Mouse (Mus musculus) heart, adult 2 months (tissue): ENCODE measurements around the gene Hat1. TPM values are rescaled to one million over a fixed set of nuclear protein-coding genes. Genes with fewer than 3 reads are reported as not detected.
A peak's percentile ranks its signal among the peaks of the same experiment; 100 is the strongest.

Experiments used
- DNase-seq, 2 experiments: peaks; one replicate each; pipeline ENCODE4 v3.0.0; 2021
- H3K27ac ChIP-seq: fragments of 200-600 bp; 2 replicates; pipeline ENCODE4 v1.8.1; 2022
- H3K27me3 ChIP-seq: fragments of 200-500 bp; 2 replicates; pipeline ENCODE4 v1.6.1; 2012; ENCODE audit warnings: mild to moderate bottlenecking, low read length, inconsistent platforms, mixed read lengths; ENCODE audit not compliant: control insufficient read depth, insufficient read depth
- H3K36me3 ChIP-seq: fragments of 200-500 bp; 2 replicates; pipeline ENCODE4 v1.6.1; 2012; ENCODE audit warnings: low read length, inconsistent platforms; ENCODE audit not compliant: control insufficient read depth, insufficient read depth
- H3K4me1 ChIP-seq: fragments of 200-500 bp; 2 replicates; pipeline ENCODE4 v1.6.1; 2011; ENCODE audit warnings: low read length; ENCODE audit not compliant: control insufficient read depth, insufficient read depth
- H3K4me3 ChIP-seq: fragments of 200-600 bp; 2 replicates; pipeline ENCODE4 v1.8.1; 2022
- H3K79me2 ChIP-seq: fragments of 200-500 bp; replicated peaks from 2 replicates; pipeline ENCODE4 v1.6.1; 2012; ENCODE audit warnings: mild to moderate bottlenecking, inconsistent platforms, low read length, moderate library complexity, mixed read lengths; ENCODE audit not compliant: control insufficient read depth, insufficient read depth
- H3K9ac ChIP-seq: fragments of 200-500 bp; 2 replicates; pipeline ENCODE4 v1.6.1; 2012; ENCODE audit warnings: low read depth, mild to moderate bottlenecking, control low read depth, inconsistent platforms, low read length, mixed read lengths
- CTCF ChIP-seq: fragments of 200-600 bp; IDR thresholded peaks from 2 replicates; pipeline ENCODE4 v1.8.1; 2022; ENCODE audit warnings: antibody characterized with exemption, mild to moderate bottlenecking, moderate library complexity
- EP300 ChIP-seq: fragments of 200-500 bp; IDR thresholded peaks from 2 replicates; pipeline ENCODE4 v1.6.1; 2011; ENCODE audit warnings: low read depth, low read length, control low read depth; ENCODE audit not compliant: insufficient read depth
- POLR2A ChIP-seq: fragments of 200-500 bp; IDR thresholded peaks from 2 replicates; pipeline ENCODE4 v1.6.1; 2011; ENCODE audit warnings: mild to moderate bottlenecking, low read depth, low read length, control low read depth; ENCODE audit not compliant: insufficient read depth
- WGBS: fragments of 180-500 bp; shearing (Covaris S2); methylation state at CpG from one replicate; pipeline ENCODE4 v1.1.7; 2018; 5-methylcytosine and 5-hydroxymethylcytosine counted together
- intact Hi-C: fragments of 180-260 bp; cut with DNase I; formaldehyde crosslinking; loops from one replicate; pipeline ENCODE4 v1.15.1; 2025
- polyA plus RNA-seq: library from polyadenylated mRNA; depleted of rRNA; stranded (reverse); fragments of >200 nt; gene quantifications from 2 replicates; pipeline ENCODE4 v1.2.3, GENCODE M21; 2012
- total RNA-seq, 2 experiments: library from RNA; stranded (reverse); gene quantifications; 2 replicates each; pipeline ENCODE4 v1.2.3; 2021

Hat1 gene
- total and polyA plus RNA-seq, 3 experiments: 7.6 to 28.4 (median 28.1) TPM

DNA sequence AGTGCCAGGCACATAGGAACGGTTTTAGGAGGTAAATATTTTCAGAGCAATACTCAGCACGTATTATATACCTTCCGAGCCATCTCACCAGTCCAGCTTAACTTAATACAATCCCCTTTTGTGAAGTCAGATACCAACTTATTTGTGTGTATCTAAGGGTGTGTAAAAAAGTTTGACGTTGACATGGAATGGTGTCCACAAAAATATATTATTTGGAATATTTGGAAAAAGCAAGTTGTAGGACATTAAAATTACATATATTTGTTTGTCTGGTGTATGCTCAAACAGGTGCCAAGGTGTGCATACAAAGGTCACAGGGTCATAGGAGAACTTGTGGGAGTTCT, 65.1 kb downstream of the Hat1 start:
- DNase-seq: no peak

DNA sequence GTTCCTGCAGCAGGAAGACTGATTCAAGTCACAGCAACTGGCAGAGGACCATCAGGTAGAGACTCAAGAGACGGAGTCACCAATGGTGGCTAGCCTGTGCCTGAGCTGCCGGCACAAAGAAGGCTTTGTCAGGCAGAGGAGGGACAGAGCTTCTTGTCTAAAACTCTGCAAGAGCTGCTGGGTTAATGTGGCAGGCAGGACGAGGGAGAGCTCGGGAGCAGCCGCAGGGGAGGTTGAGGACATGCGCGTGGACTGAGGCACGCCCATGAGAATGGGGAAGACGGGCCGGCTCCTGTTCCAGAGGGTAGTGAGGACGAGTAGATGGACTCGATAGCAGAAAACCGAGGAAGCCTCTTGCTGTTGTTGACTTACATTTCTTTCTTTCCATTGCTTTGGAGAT, 69.9 kb downstream of the Hat1 start:
- no peak for DNase-seq
- no peaks in the 10 kb centered on the region for H3K36me3 ChIP-seq
- WGBS: 79% methylated on average over 13 of the region's 13 CpGs
- TF ChIP-seq CTCF (no peak), POLR2A (no peak), EP300 (no peak)
- no peaks in the 10 kb centered on the region for H3K4me1 ChIP-seq
- H3K9ac ChIP-seq: no peak overlapping the region
- H3K27me3 ChIP-seq: no peaks in the 10 kb centered on the region
- no peaks in the 10 kb centered on the region; the same call in 1 of the 2 replicates for H3K79me2 ChIP-seq
- intact Hi-C loops: no loop called here
- H3K4me3 ChIP-seq: no peak overlapping the region
- no peak overlapping the region for H3K27ac ChIP-seq

More for the DNA sequence above, 65.1 kb downstream of the Hat1 start:
- H3K9ac ChIP-seq: no peak overlapping the region
- no peak overlapping the region for H3K27ac ChIP-seq
- no peaks in the 10 kb centered on the region for H3K79me2 ChIP-seq
- H3K4me3 ChIP-seq: peak overlapping the region; percentile 84
- WGBS: 32% methylated on average over 4 of the region's 4 CpGs
- H3K4me1 ChIP-seq: no peaks in the 10 kb centered on the region; the same call in 1 of the 2 replicates
- TF ChIP-seq EP300 (no peak), POLR2A (no peak), CTCF (no peak)
- H3K27me3 ChIP-seq: no peaks in the 10 kb centered on the region
- intact Hi-C loops: loop anchor here (1.0 to 5.0 kb wide), 2 partner anchors 78 to 87 kb away; partner anchors contain the start of gene Slc25a12
- H3K36me3 ChIP-seq: no peaks in the 10 kb centered on the region

DNA sequence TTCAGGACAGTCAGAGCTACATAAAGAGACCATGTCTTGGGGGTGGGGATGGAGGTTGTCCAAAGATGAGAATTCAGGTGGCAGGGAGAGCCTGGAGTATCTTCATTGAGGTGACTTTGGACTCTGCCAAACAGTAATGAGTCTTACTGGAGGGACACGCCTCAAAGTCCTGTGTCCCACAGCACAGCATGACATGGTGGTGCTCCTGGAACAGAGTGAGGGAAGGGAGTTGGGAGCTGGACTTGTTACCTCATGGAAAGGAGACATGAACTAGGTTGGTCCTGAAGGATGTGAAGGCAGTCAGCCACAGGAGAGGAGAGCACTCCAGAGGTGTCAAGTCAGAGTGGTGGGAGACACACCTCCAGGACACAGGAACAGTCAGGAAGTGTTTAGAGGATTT, 70.9 kb downstream of the Hat1 start:
- WGBS: 94% methylated on average over 1 of the region's 1 CpGs
- no peak for DNase-seq
- TF ChIP-seq POLR2A (no peak), EP300 (no peak), CTCF (no peak)
- Histone ChIP-seq H3K79me2 (no peaks in the 10 kb centered on the region; the same call in 1 of the 2 replicates), H3K9ac (no peak overlapping the region), H3K4me3 (no peak overlapping the region), H3K27ac (no peak overlapping the region), H3K27me3 (no peaks in the 10 kb centered on the region), H3K36me3 (no peaks in the 10 kb centered on the region), H3K4me1 (no peaks in the 10 kb centered on the region)
- intact Hi-C loops: no loop called here

DNA sequence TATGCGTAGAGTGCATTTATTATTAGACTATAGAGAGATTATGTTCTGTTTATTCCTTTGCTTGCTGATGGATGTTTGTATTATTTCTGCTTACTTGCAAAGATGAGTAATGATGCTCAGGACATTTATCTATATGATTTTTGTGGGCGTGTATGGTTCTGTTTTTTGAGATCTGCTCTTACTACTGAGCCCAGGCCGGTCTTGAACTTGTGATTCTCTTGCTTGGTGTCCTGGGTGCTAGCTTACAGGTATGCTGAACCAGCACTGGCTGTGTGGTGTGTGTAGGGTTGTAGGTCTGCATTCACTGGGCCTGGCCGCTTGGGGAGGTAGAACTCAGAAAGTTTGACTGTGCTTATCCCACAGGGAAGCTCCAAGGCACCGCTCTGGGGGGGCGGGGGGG, 72.4 kb downstream of the Hat1 start:
- H3K36me3 ChIP-seq: no peaks in the 10 kb centered on the region
- no peaks in the 10 kb centered on the region; the same call in 1 of the 2 replicates for H3K79me2 ChIP-seq
- H3K4me3 ChIP-seq: no peak overlapping the region
- no peak for DNase-seq
- no peak for TF ChIP-seq POLR2A
- no peak for TF ChIP-seq EP300
- TF ChIP-seq CTCF: no peak
- intact Hi-C loops: no loop called here
- H3K27me3 ChIP-seq: no peaks in the 10 kb centered on the region
- WGBS: 73% methylated on average over 6 of the region's 6 CpGs
- H3K4me1 ChIP-seq: no peaks in the 10 kb centered on the region
- no peak overlapping the region for H3K27ac ChIP-seq
- no peak overlapping the region for H3K9ac ChIP-seq

DNA sequence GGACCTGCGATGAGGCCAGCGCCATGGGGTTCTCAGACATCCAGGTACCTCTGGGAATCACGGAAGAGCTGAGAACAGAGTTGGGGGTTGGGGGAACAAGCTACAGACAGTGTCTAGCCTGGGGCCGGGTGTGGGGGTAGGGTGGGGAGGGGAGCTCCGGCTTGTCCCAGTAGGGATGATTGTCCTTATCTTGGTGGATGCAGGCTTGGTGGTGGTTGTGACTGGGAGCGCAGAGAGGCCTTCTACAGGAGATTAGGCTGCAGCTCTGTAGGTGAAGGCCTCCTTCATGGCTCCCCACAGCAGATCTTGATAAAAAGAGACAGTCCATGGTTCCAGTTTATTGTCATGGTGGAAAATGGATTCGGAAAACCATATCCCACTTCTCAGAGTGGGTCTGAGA, 72.8 kb downstream of the Hat1 start:
- Histone ChIP-seq H3K36me3 (no peaks in the 10 kb centered on the region), H3K4me1 (no peaks in the 10 kb centered on the region), H3K27ac (no peak overlapping the region), H3K27me3 (no peaks in the 10 kb centered on the region), H3K4me3 (no peak overlapping the region), H3K79me2 (no peaks in the 10 kb centered on the region; the same call in 1 of the 2 replicates), H3K9ac (no peak overlapping the region)
- 60% methylated on average over 7 of the region's 7 CpGs for WGBS
- no peak for DNase-seq
- intact Hi-C loops: no loop called here
- no peak for TF ChIP-seq POLR2A
- TF ChIP-seq CTCF: no peak
- TF ChIP-seq EP300: no peak

GRCm38 (mm10) chr2:71462066-71462465, 73.3 kb downstream of the Hat1 start:
- no peak for DNase-seq
- WGBS: 93% methylated on average over 4 of the region's 4 CpGs
- TF ChIP-seq POLR2A (no peak), EP300 (no peak), CTCF (no peak)
- intact Hi-C loops: no loop called here
- no peaks in the 10 kb centered on the region for H3K27me3 ChIP-seq
- no peak overlapping the region for H3K9ac ChIP-seq
- H3K4me3 ChIP-seq: no peak overlapping the region
- H3K36me3 ChIP-seq: no peaks in the 10 kb centered on the region
- H3K27ac ChIP-seq: no peak overlapping the region
- no peaks in the 10 kb centered on the region for H3K4me1 ChIP-seq
- H3K79me2 ChIP-seq: no peaks in the 10 kb centered on the region; the same call in 1 of the 2 replicates

DNA sequence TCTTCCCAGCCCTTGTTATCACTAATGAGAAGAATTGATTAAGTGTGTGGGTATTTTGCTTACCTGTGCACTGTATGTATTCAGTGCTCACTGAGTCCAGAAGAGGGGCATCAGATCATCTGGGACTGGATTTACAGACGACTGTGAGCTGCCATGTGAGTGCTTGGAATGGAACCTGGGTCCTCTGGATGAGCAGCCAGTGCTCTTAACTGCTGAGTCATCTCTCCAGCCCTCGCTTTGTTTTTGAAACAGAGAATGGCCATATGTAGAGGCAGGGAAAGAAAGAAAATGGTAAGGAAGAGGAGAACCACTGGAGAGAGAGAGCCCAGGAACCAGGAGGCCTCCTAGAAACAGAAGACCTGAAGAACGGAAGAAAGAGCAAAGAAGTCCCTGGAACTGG, 73.8 kb downstream of the Hat1 start:
- H3K79me2 ChIP-seq: no peaks in the 10 kb centered on the region; the same call in 1 of the 2 replicates
- no peak overlapping the region for H3K4me3 ChIP-seq
- WGBS: 84% methylated on average over 3 of the region's 3 CpGs
- H3K36me3 ChIP-seq: no peaks in the 10 kb centered on the region
- no peak for DNase-seq
- TF ChIP-seq CTCF (no peak), EP300 (no peak), POLR2A (no peak)
- H3K4me1 ChIP-seq: no peaks in the 10 kb centered on the region
- intact Hi-C loops: no loop called here
- H3K9ac ChIP-seq: no peak overlapping the region
- no peaks in the 10 kb centered on the region for H3K27me3 ChIP-seq
- H3K27ac ChIP-seq: no peak overlapping the region
